Mouse (Mus musculus): ENCODE measurements around the gene Kif24. TPM values are rescaled to one million over a fixed set of nuclear protein-coding genes. Genes with fewer than 3 reads are reported as not detected.

Kif24 gene
- polyA plus RNA-seq, 1 experiment from 2014 or later, result 1.4 TPM

DNA sequence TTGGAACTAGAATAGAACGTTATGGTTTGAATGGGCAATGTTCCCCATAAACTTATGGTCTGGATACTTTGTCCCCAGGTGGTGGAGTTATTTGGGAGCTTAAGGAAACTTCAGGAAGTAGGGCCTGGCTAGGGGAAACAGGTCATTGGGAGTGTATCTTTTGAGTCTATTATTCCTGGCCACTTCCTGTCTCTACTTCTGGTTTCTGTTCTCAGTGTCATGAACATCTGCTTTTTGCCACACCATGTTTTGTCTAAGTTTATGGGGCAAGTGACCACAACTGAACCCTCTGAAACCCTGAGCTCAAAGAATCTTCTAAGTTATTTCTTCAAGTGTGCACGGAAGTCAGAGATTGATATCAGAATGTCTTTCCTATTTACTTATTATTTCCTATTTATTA, 57.3 kb downstream of the Kif24 start:
- Histone ChIP-seq H3K4me2 (replicated peaks; ENCODE audit: low read depth) (no peak overlapping the region), H3K27ac (replicated peaks) (no peak overlapping the region), H3K9me3 (ENCODE audit: control insufficient read depth, low read length) (no peaks in the 10 kb centered on the region), H3K36me3 (ENCODE audit: control insufficient read depth, insufficient read depth, low read length) (no peaks in the 10 kb centered on the region), H3K4me3 (ENCODE audit: low read depth, low read length) (no peak overlapping the region), H3K27me3 (ENCODE audit: control insufficient read depth, insufficient read depth, low read length) (no peaks in the 10 kb centered on the region), H3K4me1 (replicated peaks; ENCODE audit: control insufficient read depth, insufficient read depth) (no peaks in the 10 kb centered on the region), H3K9ac (ENCODE audit: low read length) (no peak overlapping the region)
- WGBS, result 92% methylated on average over 2 of the region's 2 CpGs
- DNase-seq (ENCODE audit: low spot score) (no peak), ATAC-seq (ENCODE audit: low FRiP score, low TSS enrichment) (no peak)
- no peak for TF ChIP-seq EP300 (optimal IDR thresholded peaks at IDR 0.05)

DNA sequence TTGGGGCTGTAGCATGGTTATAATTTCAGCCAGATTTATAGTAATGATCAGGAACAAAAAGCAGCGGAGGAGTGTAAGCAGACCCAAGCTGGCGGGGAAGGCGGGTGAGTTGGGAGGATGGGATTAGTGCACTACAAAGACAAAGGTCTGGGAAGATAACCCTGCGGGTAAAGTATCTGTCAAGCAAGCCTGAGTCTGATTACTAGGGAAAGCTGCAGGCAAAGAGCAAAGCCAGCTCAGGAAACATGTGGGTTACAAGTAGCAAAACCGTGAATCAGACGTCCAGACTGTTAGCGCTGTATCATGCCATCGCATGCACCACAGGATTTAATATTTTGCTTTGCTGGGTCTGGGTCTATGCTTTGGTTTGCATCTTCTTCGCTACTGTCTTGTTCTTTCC, 58.1 kb downstream of the Kif24 start:
- Histone ChIP-seq H3K4me3 (ENCODE audit: low read depth, low read length) (no peak overlapping the region), H3K4me2 (replicated peaks; ENCODE audit: low read depth) (no peak overlapping the region), H3K9me3 (ENCODE audit: control insufficient read depth, low read length) (no peaks in the 10 kb centered on the region), H3K9ac (ENCODE audit: low read length) (no peak overlapping the region), H3K27ac (replicated peaks) (no peak overlapping the region), H3K4me1 (replicated peaks; ENCODE audit: control insufficient read depth, insufficient read depth) (no peaks in the 10 kb centered on the region), H3K27me3 (ENCODE audit: control insufficient read depth, insufficient read depth, low read length) (no peaks in the 10 kb centered on the region), H3K36me3 (ENCODE audit: control insufficient read depth, insufficient read depth, low read length) (no peaks in the 10 kb centered on the region)
- no peak for ATAC-seq (ENCODE audit: low FRiP score, low TSS enrichment)
- TF ChIP-seq CTCF (IDR thresholded peaks at IDR 0.05; ENCODE audit: low read depth), result no peak
- WGBS, result 89% methylated on average over 9 of the region's 9 CpGs
- DNase-seq (ENCODE audit: low spot score), result no peak

DNA sequence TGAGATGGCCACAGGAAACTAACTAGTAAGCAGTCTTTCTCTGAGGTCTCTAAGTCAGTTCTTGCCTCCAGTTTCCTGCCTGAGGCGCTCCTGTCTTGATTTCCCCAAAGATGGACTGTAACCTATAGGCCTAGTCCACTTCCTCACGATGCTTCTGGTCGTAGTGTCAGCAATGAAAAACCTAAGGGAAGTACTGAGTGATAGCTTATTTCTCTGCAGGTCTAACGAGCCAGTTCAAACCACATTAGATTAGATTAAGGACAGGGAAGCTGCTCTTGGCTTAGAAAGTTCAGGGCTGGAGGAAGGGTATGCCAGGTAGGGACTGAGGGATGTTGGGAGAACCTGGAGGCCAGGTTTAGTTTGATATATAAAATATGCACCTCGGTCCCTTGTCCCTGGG, 63.1 kb downstream of the Kif24 start:
- H3K4me2 ChIP-seq (replicated peaks; ENCODE audit: low read depth), result no peak overlapping the region
- H3K36me3 ChIP-seq (ENCODE audit: control insufficient read depth, insufficient read depth, low read length), result no peaks in the 10 kb centered on the region
- no peak overlapping the region for H3K27ac ChIP-seq (replicated peaks)
- no peaks in the 10 kb centered on the region for H3K9me3 ChIP-seq (ENCODE audit: control insufficient read depth, low read length)
- no peak for DNase-seq (ENCODE audit: low spot score)
- no peak overlapping the region for H3K9ac ChIP-seq (ENCODE audit: low read length)
- 91% methylated on average over 5 of the region's 5 CpGs for WGBS
- TF ChIP-seq CTCF (IDR thresholded peaks at IDR 0.05; ENCODE audit: low read depth) (no peak), EP300 (optimal IDR thresholded peaks at IDR 0.05) (no peak)
- no peaks in the 10 kb centered on the region for H3K27me3 ChIP-seq (ENCODE audit: control insufficient read depth, insufficient read depth, low read length)
- no peaks in the 10 kb centered on the region for H3K4me1 ChIP-seq (replicated peaks; ENCODE audit: control insufficient read depth, insufficient read depth)
- no peak overlapping the region for H3K4me3 ChIP-seq (ENCODE audit: low read depth, low read length)
- ATAC-seq (ENCODE audit: low FRiP score, low TSS enrichment), result no peak

DNA sequence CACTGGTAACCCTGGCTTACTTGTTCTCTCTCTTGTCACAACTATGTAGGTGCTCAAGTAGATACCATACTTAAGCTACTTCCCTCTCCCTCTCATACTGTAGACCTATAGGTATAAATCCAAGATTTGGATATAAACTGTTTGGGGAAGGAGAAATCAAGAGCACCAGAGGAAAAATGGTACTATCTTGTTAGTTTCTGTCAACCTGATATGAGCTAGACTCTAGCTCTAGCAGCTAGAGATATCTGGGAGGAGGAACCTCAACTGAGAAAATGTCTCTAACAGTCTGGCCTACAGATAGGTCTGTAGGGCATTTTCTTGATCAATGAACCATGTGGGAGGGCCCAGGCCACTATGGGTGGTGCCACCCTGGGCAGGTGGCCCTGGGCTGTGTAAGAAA, 63.5 kb downstream of the Kif24 start:
- TF ChIP-seq EP300 (optimal IDR thresholded peaks at IDR 0.05) (no peak), CTCF (IDR thresholded peaks at IDR 0.05; ENCODE audit: low read depth) (no peak)
- Histone ChIP-seq H3K27ac (replicated peaks) (no peak overlapping the region), H3K4me1 (replicated peaks; ENCODE audit: control insufficient read depth, insufficient read depth) (no peaks in the 10 kb centered on the region), H3K4me3 (ENCODE audit: low read depth, low read length) (no peak overlapping the region), H3K36me3 (ENCODE audit: control insufficient read depth, insufficient read depth, low read length) (no peaks in the 10 kb centered on the region; the same call in 1 of the 2 replicates), H3K4me2 (replicated peaks; ENCODE audit: low read depth) (no peak overlapping the region), H3K27me3 (ENCODE audit: control insufficient read depth, insufficient read depth, low read length) (no peaks in the 10 kb centered on the region), H3K9me3 (ENCODE audit: control insufficient read depth, low read length) (no peaks in the 10 kb centered on the region), H3K9ac (ENCODE audit: low read length) (no peak overlapping the region)
- DNase-seq (ENCODE audit: low spot score) (no peak), ATAC-seq (ENCODE audit: low FRiP score, low TSS enrichment) (no peak)

DNA sequence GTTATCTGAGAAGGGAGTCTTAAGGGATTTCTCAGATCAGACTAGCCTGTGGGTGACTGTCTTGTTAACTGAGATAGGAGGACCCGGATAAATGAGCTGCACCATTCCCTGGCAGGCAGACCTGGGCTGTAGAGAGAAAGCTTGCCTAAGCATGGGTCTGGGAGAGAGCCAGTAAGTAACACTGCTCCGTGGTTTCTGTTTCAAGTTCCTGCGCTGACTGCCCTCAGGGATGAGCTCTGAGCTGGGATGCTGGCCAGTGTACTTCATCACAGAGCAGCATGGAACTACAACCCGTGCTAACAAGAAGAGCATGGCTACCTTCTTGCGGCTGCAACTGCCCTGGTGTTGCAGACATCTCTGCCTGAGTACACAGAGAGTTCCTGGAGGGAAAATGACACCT, 64.8 kb downstream of the Kif24 start:
- no peak for ATAC-seq (ENCODE audit: low FRiP score, low TSS enrichment)
- Histone ChIP-seq H3K4me3 (ENCODE audit: low read depth, low read length) (no peak overlapping the region), H3K27me3 (ENCODE audit: control insufficient read depth, insufficient read depth, low read length) (no peaks in the 10 kb centered on the region), H3K36me3 (ENCODE audit: control insufficient read depth, insufficient read depth, low read length) (no peaks in the 10 kb centered on the region; the same call in 1 of the 2 replicates), H3K4me2 (replicated peaks; ENCODE audit: low read depth) (no peak overlapping the region), H3K27ac (replicated peaks) (no peak overlapping the region), H3K9me3 (ENCODE audit: control insufficient read depth, low read length) (no peaks in the 10 kb centered on the region), H3K4me1 (replicated peaks; ENCODE audit: control insufficient read depth, insufficient read depth) (no peaks in the 10 kb centered on the region), H3K9ac (ENCODE audit: low read length) (no peak overlapping the region)
- no peak for DNase-seq (ENCODE audit: low spot score)
- WGBS, result 55% methylated on average over 5 of the region's 5 CpGs
- TF ChIP-seq CTCF (IDR thresholded peaks at IDR 0.05; ENCODE audit: low read depth) (no peak), EP300 (optimal IDR thresholded peaks at IDR 0.05) (no peak)

DNA sequence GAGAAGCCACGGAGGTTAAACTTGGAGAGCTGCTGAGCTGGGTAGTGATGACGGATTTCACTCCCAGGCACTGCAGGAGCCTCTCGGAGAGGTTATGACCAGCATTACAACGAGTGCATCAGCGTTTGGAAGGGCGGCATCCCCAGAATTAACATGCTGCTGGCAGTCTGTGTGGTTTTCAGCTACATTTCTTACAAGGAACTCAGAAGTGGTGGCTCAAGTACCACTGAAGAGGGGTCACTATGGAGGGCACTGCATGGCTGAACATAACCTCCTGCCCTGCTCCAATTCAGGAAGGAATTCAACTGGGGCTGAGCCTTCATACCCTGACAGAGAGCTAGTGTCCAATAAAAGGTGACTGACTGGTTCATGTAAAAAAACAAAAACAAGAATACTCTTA, 66.3 kb downstream of the Kif24 start:
- Histone ChIP-seq H3K4me2 (replicated peaks; ENCODE audit: low read depth) (no peak overlapping the region), H3K9me3 (ENCODE audit: control insufficient read depth, low read length) (no peaks in the 10 kb centered on the region), H3K4me3 (ENCODE audit: low read depth, low read length) (no peak overlapping the region), H3K27me3 (ENCODE audit: control insufficient read depth, insufficient read depth, low read length) (no peaks in the 10 kb centered on the region), H3K27ac (replicated peaks) (no peak overlapping the region), H3K4me1 (replicated peaks; ENCODE audit: control insufficient read depth, insufficient read depth) (no peaks in the 10 kb centered on the region), H3K36me3 (ENCODE audit: control insufficient read depth, insufficient read depth, low read length) (no peaks in the 10 kb centered on the region; the same call in 1 of the 2 replicates), H3K9ac (ENCODE audit: low read length) (no peak overlapping the region)
- no peak for DNase-seq (ENCODE audit: low spot score)
- TF ChIP-seq EP300 (optimal IDR thresholded peaks at IDR 0.05) (no peak), CTCF (IDR thresholded peaks at IDR 0.05; ENCODE audit: low read depth) (no peak)
- ATAC-seq (ENCODE audit: low FRiP score, low TSS enrichment), result no peak
- 93% methylated on average over 6 of the region's 6 CpGs for WGBS

All from stomach, postnatal 0 days (tissue).